Mouse (Mus musculus): ENCODE measurements around the gene Hspa12b. TPM values are rescaled to one million over a fixed set of nuclear protein-coding genes. Genes with fewer than 3 reads are reported as not detected.

Gene Hspa12b
- total and polyA plus RNA-seq, 3 experiments: 0.56 to 2.0 (median 1.7) TPM

- H3K4me2 ChIP-seq (ENCODE audit: insufficient read depth, low read depth, poor library complexity, severe bottlenecking): 0 out of 2 replicates have a peak overlapping the region, but pooled peaks have one; percentile 22
- H3K4me1 ChIP-seq (ENCODE audit: control insufficient read depth in 1 of 2, insufficient read depth in 2 of 2): peaks cover 2% of the 10 kb centered on the region in 2 experiments; a peak in 3 of 4 replicates
- in situ Hi-C loops (cut with MboI; ENCODE audit: low pct_ligation_motif_present, low pct_unique_long_range_greater_than_20kb, low sequenced_read_pairs) (loop anchor here (5.0 to 25.0 kb wide), 2 partner anchors 306 to 416 kb away; no protein-coding TSS in a partner anchor), dilution Hi-C loops (cut with MboI; ENCODE audit: extremely low pct_ligation_motif_present, extremely low pct_unique_long_range_greater_than_20kb, low sequenced_read_pairs) (no loop called here)
- no peaks in the 10 kb centered on the region for H3K9me3 ChIP-seq (replicated peaks; ENCODE audit: low read length)
- TF ChIP-seq POLR2A (IDR thresholded peaks at IDR 0.05; ENCODE audit: low read depth, low read length): no peak
- TF ChIP-seq ZKSCAN1 (IDR thresholded peaks at IDR 0.05; ENCODE audit: borderline replicate concordance, low read depth, low read length): no peak
- no peak for TF ChIP-seq PAX5 (IDR thresholded peaks at IDR 0.05; ENCODE audit: low read length)
- no peak for TF ChIP-seq E2F4 (IDR thresholded peaks at IDR 0.05; ENCODE audit: insufficient replicate concordance, low read depth, low read length)
- no peak for TF ChIP-seq JUND (conservative IDR thresholded peaks at IDR 0.05; ENCODE audit: low read depth, low read length)
- no peak for TF ChIP-seq ZNF384 (IDR thresholded peaks at IDR 0.05; ENCODE audit: low read depth, low read length)
- TF ChIP-seq BHLHE40 (IDR thresholded peaks at IDR 0.05; ENCODE audit: low read depth, low read length): no peak
- TF ChIP-seq TCF12 (IDR thresholded peaks at IDR 0.05; ENCODE audit: low read depth, low read length): no peak
- no peak for TF ChIP-seq POLR2AphosphoS2 (IDR thresholded peaks at IDR 0.05; ENCODE audit: low read depth, low read length)
- TF ChIP-seq ETS1 (conservative IDR thresholded peaks at IDR 0.05; ENCODE audit: low read depth, low read length): no peak
- no peak for TF ChIP-seq USF1 (IDR thresholded peaks at IDR 0.05; ENCODE audit: low read depth, low read length)
- no peak for TF ChIP-seq CTCF (conservative IDR thresholded peaks at IDR 0.05 in 1 of 2, IDR thresholded peaks at IDR 0.05 in 1 of 2; ENCODE audit: low read depth in 2 of 2, low read length in 2 of 2)
- no peak for TF ChIP-seq UBTF (IDR thresholded peaks at IDR 0.05; ENCODE audit: low read depth, low read length)
- no peak for TF ChIP-seq GABPA (IDR thresholded peaks at IDR 0.05; ENCODE audit: insufficient replicate concordance, low read depth, low read length)
- TF ChIP-seq IRF4 (IDR thresholded peaks at IDR 0.05; ENCODE audit: low read depth, low read length): no peak
- H3K9ac ChIP-seq (ENCODE audit: insufficient read depth, low read depth): no peak overlapping the region
- DNase-seq (ENCODE audit: extremely low read depth): no peak
- no peaks in the 10 kb centered on the region for H3K36me3 ChIP-seq (replicated peaks in 1 of 2; ENCODE audit: control insufficient read depth in 1 of 2, insufficient read depth in 1 of 2, low read length in 1 of 2)
- no peak overlapping the region for H3K27ac ChIP-seq (ENCODE audit: insufficient read depth, low read depth)
- H3K4me3 ChIP-seq (replicated peaks in 1 of 3; ENCODE audit: low read depth in 2 of 3, low read length in 2 of 3, poor library complexity in 1 of 3): no peak overlapping the region
- H3K27me3 ChIP-seq (replicated peaks): peaks cover 3% of the 10 kb centered on the region
- H3K79me2 ChIP-seq (replicated peaks; ENCODE audit: control insufficient read depth, extremely low read depth, insufficient read depth, poor library complexity, severe bottlenecking): no peaks in the 10 kb centered on the region
Observed at GRCm38 (mm10) chr2:131096101-131096795, 30.8 kb upstream of the Hspa12b start.

DNA sequence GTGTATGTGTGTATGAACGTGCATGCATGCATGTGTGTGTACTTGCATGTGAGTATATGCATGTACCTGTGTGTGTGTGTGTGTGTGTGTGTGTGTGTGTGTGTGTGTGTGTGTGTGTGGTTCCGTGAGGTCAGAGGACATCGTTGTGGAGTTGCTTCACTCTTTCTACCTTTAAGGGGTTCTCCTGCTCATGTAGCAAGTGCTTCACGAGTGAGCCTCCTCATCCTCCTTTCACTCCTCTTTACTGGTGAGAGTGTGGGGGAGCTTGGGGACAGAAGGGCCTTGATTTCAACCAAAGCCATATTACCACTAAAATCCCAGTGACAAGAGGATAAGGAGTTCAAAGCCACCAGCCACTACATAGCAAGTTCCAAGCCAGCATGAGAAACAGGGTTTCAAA, 30.0 kb upstream of the Hspa12b start:
- no peak for DNase-seq (ENCODE audit: extremely low read depth)
- no peaks in the 10 kb centered on the region for H3K79me2 ChIP-seq (replicated peaks; ENCODE audit: control insufficient read depth, extremely low read depth, insufficient read depth, poor library complexity, severe bottlenecking)
- H3K4me3 ChIP-seq (replicated peaks in 1 of 3; ENCODE audit: low read depth in 2 of 3, low read length in 2 of 3, poor library complexity in 1 of 3): peak overlapping the region in 1 of 3 experiments; percentile 41
- H3K9ac ChIP-seq (ENCODE audit: insufficient read depth, low read depth): no peak overlapping the region
- no peak overlapping the region for H3K4me2 ChIP-seq (ENCODE audit: insufficient read depth, low read depth, poor library complexity, severe bottlenecking)
- H3K27me3 ChIP-seq (replicated peaks): peaks cover 3% of the 10 kb centered on the region
- no peak for TF ChIP-seq UBTF (IDR thresholded peaks at IDR 0.05; ENCODE audit: low read depth, low read length)
- TF ChIP-seq RCOR1 (conservative IDR thresholded peaks at IDR 0.05; ENCODE audit: low read depth, low read length): no peak
- no peak for TF ChIP-seq MYC (IDR thresholded peaks at IDR 0.05; ENCODE audit: low read depth, low read length)
- TF ChIP-seq MEF2A (IDR thresholded peaks at IDR 0.05; ENCODE audit: borderline replicate concordance, low read depth, low read length): no peak
- dilution Hi-C loops (cut with MboI; ENCODE audit: extremely low pct_ligation_motif_present, extremely low pct_unique_long_range_greater_than_20kb, low sequenced_read_pairs) (no loop called here), in situ Hi-C loops (cut with MboI; ENCODE audit: low pct_ligation_motif_present, low pct_unique_long_range_greater_than_20kb, low sequenced_read_pairs) (loop anchor here (5.0 to 25.0 kb wide), 2 partner anchors 305 to 415 kb away; no protein-coding TSS in a partner anchor)
- H3K9me3 ChIP-seq (replicated peaks; ENCODE audit: low read length): no peaks in the 10 kb centered on the region
- no peak overlapping the region for H3K27ac ChIP-seq (ENCODE audit: insufficient read depth, low read depth)
- peaks cover 0 to 2% of the 10 kb centered on the region in 2 experiments; a peak in 2 of 4 replicates for H3K4me1 ChIP-seq (ENCODE audit: control insufficient read depth in 1 of 2, insufficient read depth in 2 of 2)
- H3K36me3 ChIP-seq (replicated peaks in 1 of 2; ENCODE audit: control insufficient read depth in 1 of 2, insufficient read depth in 1 of 2, low read length in 1 of 2): no peaks in the 10 kb centered on the region
